Mouse (Mus musculus): Measurements from ENCODE around the gene Yipf1. TPM values are rescaled to one million over a fixed set of nuclear protein-coding genes. Genes with fewer than 3 reads are reported as not detected.
"Not testable (repeated sequence)": the region's sequence is repeated elsewhere in the genome, so short reads cannot be mapped to it uniquely, and the experiment has no call there.

The Yipf1 gene
- polyA plus RNA-seq, 1 experiment from 2014 or later = 68.8 TPM

DNA sequence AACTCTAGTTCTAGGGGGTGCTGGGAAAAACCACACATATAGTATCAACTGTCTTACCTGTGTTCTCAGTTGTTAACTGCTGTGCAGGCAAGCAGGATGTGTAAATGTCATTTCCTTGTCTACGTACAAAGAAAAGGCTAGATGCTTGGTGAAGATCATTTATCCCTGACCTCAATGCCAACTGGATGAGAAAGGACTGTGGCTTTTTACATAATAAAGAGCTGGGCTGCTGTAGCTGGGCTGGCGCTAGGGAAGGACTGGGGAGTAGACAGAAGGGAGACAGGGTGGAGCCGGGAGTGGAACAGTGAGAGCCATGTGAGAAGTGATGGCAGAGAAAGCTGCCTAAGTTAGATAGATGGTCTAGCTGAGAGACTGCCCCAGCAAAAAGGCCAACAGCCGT, 48.6 kb downstream of the Yipf1 start:
- H3K27ac ChIP-seq = no peak overlapping the region
- no peak for TF ChIP-seq CTCF (IDR thresholded peaks at IDR 0.05; ENCODE audit: low read depth)
- H3K4me1 ChIP-seq (replicated peaks; ENCODE audit: insufficient read depth, low read length) = no peaks in the 10 kb centered on the region
- 65% methylated on average over 4 of the region's 4 CpGs for WGBS
- DNase-seq (ENCODE audit: low spot score) (no peak), ATAC-seq (replicated peaks; ENCODE audit: low FRiP score, low read depth) (no peak)
- no peaks in the 10 kb centered on the region for H3K27me3 ChIP-seq (ENCODE audit: insufficient read depth, low read length)
- H3K4me3 ChIP-seq (replicated peaks; ENCODE audit: low read depth, low read length) = no peak overlapping the region
- no peaks in the 10 kb centered on the region for H3K9me3 ChIP-seq (replicated peaks; ENCODE audit: low read length)
- H3K4me2 ChIP-seq (ENCODE audit: low read length) = no peak overlapping the region
- H3K36me3 ChIP-seq (ENCODE audit: insufficient read depth, low read length) = 0 out of 2 replicates have a peak, but pooled peaks cover 4% of the 10 kb centered on the region
- H3K9ac ChIP-seq (ENCODE audit: low read depth, low read length) = no peak overlapping the region

DNA sequence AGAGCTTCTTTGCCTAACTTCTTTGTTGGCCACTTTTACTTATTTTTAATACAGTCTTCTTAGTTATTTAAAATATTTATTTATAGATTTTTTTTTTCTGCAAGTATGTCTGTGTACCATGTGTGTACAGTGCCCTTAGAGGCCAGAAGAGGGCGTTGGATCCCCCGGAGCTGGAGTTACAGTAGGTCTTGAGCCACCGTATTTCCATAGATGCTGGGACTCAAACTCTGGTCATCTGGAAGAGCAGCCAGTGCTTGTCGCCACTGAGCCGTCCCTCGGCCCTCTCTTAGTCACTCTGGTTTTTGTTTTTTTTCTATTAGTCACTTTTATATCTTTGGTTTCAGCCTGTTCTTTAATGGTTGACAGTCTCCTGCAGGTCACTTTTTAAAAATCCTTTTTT, 49.4 kb downstream of the Yipf1 start:
- Histone ChIP-seq H3K36me3 (ENCODE audit: insufficient read depth, low read length) (0 out of 2 replicates have a peak, but pooled peaks cover 4% of the 10 kb centered on the region), H3K4me2 (ENCODE audit: low read length) (no peak overlapping the region), H3K27me3 (ENCODE audit: insufficient read depth, low read length) (no peaks in the 10 kb centered on the region), H3K9me3 (replicated peaks; ENCODE audit: low read length) (no peaks in the 10 kb centered on the region), H3K27ac (no peak overlapping the region), H3K4me3 (replicated peaks; ENCODE audit: low read depth, low read length) (no peak overlapping the region), H3K9ac (ENCODE audit: low read depth, low read length) (no peak overlapping the region), H3K4me1 (replicated peaks; ENCODE audit: insufficient read depth, low read length) (no peaks in the 10 kb centered on the region)
- no peak for ATAC-seq (replicated peaks; ENCODE audit: low FRiP score, low read depth)
- DNase-seq (ENCODE audit: low spot score) = no peak
- 66% methylated on average over 6 of the region's 6 CpGs for WGBS
- TF ChIP-seq CTCF (IDR thresholded peaks at IDR 0.05; ENCODE audit: low read depth) = peak; percentile 30; the same call in 1 of the 2 replicates

DNA sequence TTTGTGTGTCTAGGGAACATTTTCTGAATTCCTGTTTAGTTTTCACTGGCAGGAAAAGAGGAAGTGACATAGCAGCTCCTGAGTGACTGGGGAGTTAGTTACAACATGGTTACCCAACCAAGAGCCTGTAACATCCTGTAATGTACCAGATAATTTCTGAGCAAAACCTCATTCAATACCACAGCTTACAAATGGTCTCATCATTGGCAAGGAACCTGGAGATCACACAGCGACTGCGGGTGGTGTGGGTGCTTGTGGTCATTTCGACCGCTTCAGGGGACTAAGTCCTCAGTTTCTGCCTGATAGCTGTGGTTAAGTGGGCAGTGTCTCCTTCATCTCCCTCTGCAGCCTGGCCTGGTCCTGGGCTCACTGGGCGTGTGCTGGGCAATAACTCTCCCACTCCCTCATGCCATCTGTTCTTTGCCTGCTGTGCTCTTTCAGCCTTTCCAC, 50.1 kb downstream of the Yipf1 start:
- H3K4me3 ChIP-seq (replicated peaks; ENCODE audit: low read depth, low read length) = no peak overlapping the region
- H3K27me3 ChIP-seq (ENCODE audit: insufficient read depth, low read length) = no peaks in the 10 kb centered on the region
- no peak overlapping the region for H3K27ac ChIP-seq
- no peak overlapping the region for H3K9ac ChIP-seq (ENCODE audit: low read depth, low read length)
- no peak for TF ChIP-seq CTCF (IDR thresholded peaks at IDR 0.05; ENCODE audit: low read depth)
- H3K36me3 ChIP-seq (ENCODE audit: insufficient read depth, low read length) = 0 out of 2 replicates have a peak, but pooled peaks cover 4% of the 10 kb centered on the region
- H3K4me2 ChIP-seq (ENCODE audit: low read length) = no peak overlapping the region
- ATAC-seq (replicated peaks; ENCODE audit: low FRiP score, low read depth) = no peak
- no peaks in the 10 kb centered on the region for H3K9me3 ChIP-seq (replicated peaks; ENCODE audit: low read length)
- WGBS = 80% methylated on average over 5 of the region's 5 CpGs
- peak; percentile 50 for DNase-seq (ENCODE audit: low spot score)
- H3K4me1 ChIP-seq (replicated peaks; ENCODE audit: insufficient read depth, low read length) = no peaks in the 10 kb centered on the region

DNA sequence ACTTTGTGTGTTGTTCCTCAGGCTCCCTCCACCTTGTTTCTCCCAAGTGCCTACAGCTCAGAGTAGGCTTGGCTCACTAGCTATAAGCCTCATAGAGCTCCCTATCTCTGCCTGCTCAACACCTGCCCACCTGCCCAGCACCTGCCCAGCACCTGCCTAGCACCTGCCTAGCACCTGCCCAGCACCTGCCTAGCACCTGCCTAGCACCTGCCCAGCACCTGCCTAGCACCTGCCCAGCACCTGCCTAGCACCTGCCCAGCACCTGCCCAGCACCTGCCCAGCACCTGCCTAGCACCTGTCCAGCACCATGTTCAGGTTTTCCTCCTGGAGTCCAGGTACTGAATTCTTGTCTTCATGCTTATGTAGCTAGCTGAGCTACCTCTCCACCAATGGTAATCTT, 52.2 kb downstream of the Yipf1 start:
- H3K9ac ChIP-seq (ENCODE audit: low read depth, low read length); DNase-seq (ENCODE audit: low spot score); H3K36me3 ChIP-seq (ENCODE audit: insufficient read depth, low read length); H3K9me3 ChIP-seq (replicated peaks; ENCODE audit: low read length); ATAC-seq (replicated peaks; ENCODE audit: low FRiP score, low read depth); H3K4me1 ChIP-seq (replicated peaks; ENCODE audit: insufficient read depth, low read length); H3K4me3 ChIP-seq (replicated peaks; ENCODE audit: low read depth, low read length); H3K4me2 ChIP-seq (ENCODE audit: low read length); H3K27ac ChIP-seq; H3K27me3 ChIP-seq (ENCODE audit: insufficient read depth, low read length): not testable (repeated sequence)

DNA sequence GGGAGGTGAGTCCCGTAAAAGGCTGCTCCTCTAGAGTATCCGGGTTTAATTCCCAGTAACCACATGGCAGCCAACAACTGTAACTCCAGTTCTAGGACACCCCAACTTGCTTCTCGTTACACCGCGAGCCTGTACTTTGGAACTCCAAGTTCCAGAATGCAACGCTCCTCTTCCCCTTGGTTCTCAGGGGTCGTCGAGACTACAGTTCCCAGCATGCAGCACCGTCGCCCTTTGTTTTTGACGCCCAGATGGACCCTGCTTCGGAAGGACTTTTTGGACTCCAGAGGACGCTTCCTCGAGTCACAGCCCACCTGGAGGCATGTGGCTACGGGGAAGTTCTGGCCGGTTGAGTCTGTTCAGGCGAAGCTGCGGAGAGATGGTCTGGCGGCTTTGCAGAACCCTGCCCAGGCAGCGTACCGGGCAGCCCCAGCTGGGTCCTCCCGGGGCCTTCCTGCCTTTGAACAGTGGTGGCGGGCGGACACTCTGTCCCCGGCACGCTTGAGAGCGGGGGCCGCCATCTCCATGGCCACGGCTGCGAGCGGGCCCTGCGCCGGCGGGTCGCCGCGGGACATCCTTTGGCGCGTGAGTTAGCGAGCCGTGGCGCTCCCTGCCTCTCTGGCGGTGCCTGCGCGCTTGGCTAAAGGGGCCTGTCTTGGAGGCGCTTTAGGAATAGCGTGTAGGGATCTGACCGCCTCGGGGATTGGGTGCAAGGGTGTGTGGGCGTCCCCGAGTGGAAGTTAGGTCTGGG, 53.6 kb downstream of the Yipf1 start, which contains the start of gene Ndc1:
Gene Ndc1 (plus strand): TSS at position 218 of the 748 bp plus-strand sequence.
- TF ChIP-seq CTCF (IDR thresholded peaks at IDR 0.05; ENCODE audit: low read depth) = no peak; the same call in 1 of the 2 replicates
- Histone ChIP-seq H3K36me3 (ENCODE audit: insufficient read depth, low read length) (0 out of 2 replicates have a peak, but pooled peaks cover 15% of the 10 kb centered on the region), H3K9ac (ENCODE audit: low read depth, low read length) (peak within 1 kb of the TSS; percentile 83), H3K27ac (peak within 1 kb of the TSS; percentile 96), H3K27me3 (ENCODE audit: insufficient read depth, low read length) (no peaks in the 10 kb centered on the region), H3K4me1 (replicated peaks; ENCODE audit: insufficient read depth, low read length) (no peaks in the 10 kb centered on the region), H3K4me3 (replicated peaks; ENCODE audit: low read depth, low read length) (peak within 1 kb of the TSS; percentile 73), H3K4me2 (ENCODE audit: low read length) (peak within 1 kb of the TSS; percentile 68), H3K9me3 (replicated peaks; ENCODE audit: low read length) (no peaks in the 10 kb centered on the region)
- ATAC-seq (replicated peaks; ENCODE audit: low FRiP score, low read depth) = peak; percentile 96
- under 1% methylated on average over 51 of the region's 51 CpGs for WGBS
- DNase-seq (ENCODE audit: low spot score) = peak; percentile 96

DNA sequence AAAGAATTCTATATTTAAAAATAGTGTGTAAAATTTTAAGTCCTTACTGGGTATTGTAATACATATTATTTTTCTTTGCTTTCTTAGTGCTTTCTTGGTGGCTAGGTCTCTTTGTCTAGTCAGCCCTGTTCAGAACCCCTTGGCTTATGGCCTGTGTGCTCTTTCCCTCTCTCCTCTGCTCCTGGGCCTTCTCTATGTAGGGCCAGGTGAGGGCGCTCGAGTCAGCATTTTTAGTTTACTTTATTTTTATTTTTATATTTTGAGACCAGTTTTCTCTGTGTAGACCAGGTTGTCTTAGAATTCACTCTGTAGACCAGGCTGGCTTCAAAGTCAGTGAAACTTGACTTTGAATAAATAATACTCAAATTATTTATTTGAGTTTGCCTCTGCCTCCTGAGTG, 58.1 kb downstream of the Yipf1 start:
- DNase-seq (ENCODE audit: low spot score) = peak; percentile 16
- Histone ChIP-seq H3K4me1 (replicated peaks; ENCODE audit: insufficient read depth, low read length) (no peaks in the 10 kb centered on the region), H3K4me3 (replicated peaks; ENCODE audit: low read depth, low read length) (no peak overlapping the region), H3K9ac (ENCODE audit: low read depth, low read length) (no peak overlapping the region), H3K27ac (no peak overlapping the region), H3K36me3 (ENCODE audit: insufficient read depth, low read length) (peaks cover 34% of the 10 kb centered on the region; the same call in 1 of the 2 replicates), H3K27me3 (ENCODE audit: insufficient read depth, low read length) (no peaks in the 10 kb centered on the region), H3K9me3 (replicated peaks; ENCODE audit: low read length) (no peaks in the 10 kb centered on the region), H3K4me2 (ENCODE audit: low read length) (no peak overlapping the region)
- TF ChIP-seq CTCF (IDR thresholded peaks at IDR 0.05; ENCODE audit: low read depth) = peak; percentile 32; the same call in 1 of the 2 replicates
- ATAC-seq (replicated peaks; ENCODE audit: low FRiP score, low read depth) = no peak
- WGBS = 73% methylated on average over 2 of the region's 2 CpGs
